Mouse (Mus musculus) myocyte (in vitro differentiated cells): ENCODE data around the gene Whrn.

Experiments used
- E2F4 ChIP-seq: IDR thresholded peaks from one replicate; pipeline ENCODE4 v1.6.1; 2011; ENCODE audit warnings: mild to moderate bottlenecking, control low read depth, moderate library complexity; ENCODE audit not compliant: insufficient read depth
- MAX ChIP-seq: IDR thresholded peaks from one replicate; pipeline ENCODE4 v1.6.1; 2011; ENCODE audit warnings: low read depth, mild to moderate bottlenecking, control low read depth
- POLR2A ChIP-seq: IDR thresholded peaks from one replicate; pipeline ENCODE4 v1.6.1; 2011; ENCODE audit warnings: low read depth, mild to moderate bottlenecking, control low read depth, moderate library complexity; ENCODE audit not compliant: insufficient read length
- POLR2AphosphoS2 ChIP-seq: IDR thresholded peaks from one replicate; pipeline ENCODE4 v1.6.1; 2011; ENCODE audit warnings: low read depth, control low read depth; ENCODE audit not compliant: insufficient read length
- REST ChIP-seq: IDR thresholded peaks from one replicate; pipeline ENCODE4 v1.6.1; 2011; ENCODE audit warnings: mild to moderate bottlenecking, control low read depth, moderate library complexity; ENCODE audit not compliant: insufficient read depth, insufficient read length
- USF1 ChIP-seq: IDR thresholded peaks from one replicate; pipeline ENCODE4 v1.6.1; 2011; ENCODE audit warnings: low read depth, mild to moderate bottlenecking, control low read depth, moderate library complexity

DNA sequence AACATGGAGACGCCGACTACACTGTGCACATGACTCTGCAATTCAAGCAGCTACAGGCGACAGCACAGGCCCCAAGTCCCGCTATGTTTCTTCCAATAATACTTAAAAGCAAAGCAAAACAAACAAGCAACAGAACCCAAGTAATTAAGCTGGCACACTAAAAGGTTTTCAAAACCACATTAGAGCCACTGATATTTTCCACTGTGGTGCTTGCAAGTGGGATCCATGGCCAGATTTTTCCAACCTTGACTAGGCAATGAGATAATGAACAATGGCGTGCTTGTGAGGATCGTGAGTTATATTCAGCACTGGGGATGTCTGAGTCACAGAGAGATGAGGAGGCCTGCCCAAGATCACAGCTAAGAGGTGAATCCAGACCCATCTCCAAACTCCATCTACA is 8.5 kb downstream of the Whrn start:
- no peak for TF ChIP-seq REST
- no peak for TF ChIP-seq USF1
- TF ChIP-seq POLR2A = no peak
- TF ChIP-seq E2F4 = no peak
- no peak for TF ChIP-seq MAX
- no peak for TF ChIP-seq POLR2AphosphoS2
